Mouse (Mus musculus): ENCODE data around the gene Wdfy4. TPM values are rescaled to one million over a fixed set of nuclear protein-coding genes. Genes with fewer than 3 reads are reported as not detected.

Wdfy4 gene
- polyA plus RNA-seq, 1 experiment from 2014 or later: 0.63 TPM

DNA sequence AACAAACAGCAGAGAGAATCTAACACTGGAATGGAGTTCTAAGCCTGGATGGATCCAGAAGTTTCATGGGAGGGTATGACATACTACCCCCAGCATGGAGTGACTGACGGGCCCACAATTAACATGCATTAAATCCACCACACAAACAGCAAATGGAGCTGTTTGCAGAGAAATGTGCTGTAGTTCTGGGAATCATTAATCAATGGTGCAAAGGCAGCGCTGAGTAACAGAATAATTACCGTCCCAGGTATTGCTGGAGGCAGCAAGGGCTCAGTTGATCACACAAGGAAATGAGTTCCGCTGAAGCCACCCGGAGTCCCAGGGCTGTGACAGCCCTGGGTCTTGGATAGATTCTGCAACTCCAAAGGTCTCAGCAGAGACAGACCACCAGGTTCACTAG, 149.9 kb downstream of the Wdfy4 start:
- Histone ChIP-seq H3K9me3 (ENCODE audit: control insufficient read depth, low read length) (no peaks in the 10 kb centered on the region), H3K9ac (ENCODE audit: low read length) (no peak overlapping the region), H3K27me3 (ENCODE audit: control insufficient read depth, insufficient read depth, low read depth, low read length) (no peaks in the 10 kb centered on the region), H3K36me3 (ENCODE audit: control insufficient read depth, insufficient read depth, low read length) (no peaks in the 10 kb centered on the region), H3K27ac (ENCODE audit: low read length) (no peak overlapping the region), H3K4me3 (ENCODE audit: low read length) (no peak overlapping the region), H3K4me2 (ENCODE audit: low read depth, low read length) (no peak overlapping the region), H3K4me1 (replicated peaks; ENCODE audit: control insufficient read depth, insufficient read depth, low read length) (no peaks in the 10 kb centered on the region)
- no peak for ATAC-seq (ENCODE audit: low read depth)
- WGBS: 67% methylated on average over 5 of the region's 5 CpGs

DNA sequence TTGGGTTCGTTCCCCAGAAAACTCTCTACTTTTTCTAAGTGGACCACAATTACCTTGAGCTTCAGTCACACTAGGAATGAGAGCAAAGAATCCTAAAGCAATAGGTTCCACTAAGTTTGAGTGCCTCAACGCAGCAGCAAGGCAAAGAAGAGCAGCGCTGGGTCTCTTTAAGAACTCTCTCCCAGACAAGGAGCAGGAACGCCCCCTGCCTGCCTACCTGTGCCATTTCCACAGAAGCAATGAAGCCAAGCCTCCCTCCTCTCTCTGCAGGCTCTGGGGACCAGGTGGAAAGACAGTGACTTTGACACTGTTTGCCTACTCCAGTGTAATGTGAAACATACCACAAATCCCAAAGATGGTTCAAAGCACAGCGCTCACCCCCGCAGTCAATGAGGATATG, 151.9 kb downstream of the Wdfy4 start:
- H3K9ac ChIP-seq (ENCODE audit: low read length): no peak overlapping the region
- H3K27me3 ChIP-seq (ENCODE audit: control insufficient read depth, insufficient read depth, low read depth, low read length): no peaks in the 10 kb centered on the region
- WGBS: 37% methylated on average over 6 of the region's 6 CpGs
- no peak for ATAC-seq (ENCODE audit: low read depth)
- H3K27ac ChIP-seq (ENCODE audit: low read length): no peak overlapping the region
- H3K36me3 ChIP-seq (ENCODE audit: control insufficient read depth, insufficient read depth, low read length): no peaks in the 10 kb centered on the region
- H3K9me3 ChIP-seq (ENCODE audit: control insufficient read depth, low read length): no peaks in the 10 kb centered on the region
- H3K4me1 ChIP-seq (replicated peaks; ENCODE audit: control insufficient read depth, insufficient read depth, low read length): no peaks in the 10 kb centered on the region
- no peak overlapping the region for H3K4me3 ChIP-seq (ENCODE audit: low read length)
- no peak overlapping the region for H3K4me2 ChIP-seq (ENCODE audit: low read depth, low read length)

DNA sequence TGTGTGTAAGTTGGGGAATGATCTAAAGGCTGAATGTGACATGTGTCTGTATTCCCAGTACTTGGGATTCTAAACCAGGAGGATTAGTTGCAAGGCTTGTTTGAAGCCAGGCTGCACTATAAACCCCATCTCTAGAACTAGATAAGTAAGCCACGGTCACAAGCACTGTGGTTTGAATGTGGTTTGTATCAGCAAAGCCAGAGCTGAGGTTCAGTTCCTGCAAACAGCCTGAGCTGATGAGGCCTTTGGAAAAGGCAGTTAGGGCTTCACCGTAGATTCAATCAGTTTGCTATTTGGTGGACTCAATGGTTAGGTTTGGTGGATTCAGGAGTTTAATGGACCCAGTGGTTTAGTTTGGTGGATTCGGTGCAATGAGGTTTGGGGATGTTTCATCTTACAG, 154.5 kb downstream of the Wdfy4 start:
- 80% methylated on average over 3 of the region's 3 CpGs for WGBS
- ATAC-seq (ENCODE audit: low read depth): no peak

DNA sequence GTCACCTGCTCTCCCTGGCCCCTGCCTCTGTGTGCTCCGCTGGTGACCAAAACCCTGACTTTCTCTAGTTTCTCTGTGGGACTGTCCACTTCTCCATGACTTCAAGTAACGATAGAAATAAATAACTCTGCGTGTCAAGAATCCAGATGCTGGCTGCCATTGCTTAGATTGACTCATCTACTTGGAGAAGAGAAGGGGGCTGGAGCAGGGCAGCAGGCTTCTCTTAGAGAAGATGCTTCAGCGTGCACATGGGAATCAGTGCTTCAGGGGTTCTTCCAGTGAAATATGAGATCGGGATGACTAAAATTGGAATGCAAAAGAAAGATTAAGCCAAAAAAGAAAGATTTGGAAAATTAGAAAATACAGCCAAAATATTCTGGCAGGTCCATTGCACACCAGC, 165.7 kb downstream of the Wdfy4 start:
- 63% methylated on average over 5 of the region's 5 CpGs for WGBS
- H3K4me1 ChIP-seq (replicated peaks; ENCODE audit: control insufficient read depth, insufficient read depth, low read length): no peaks in the 10 kb centered on the region
- H3K4me2 ChIP-seq (ENCODE audit: low read depth, low read length): no peak overlapping the region
- ATAC-seq (ENCODE audit: low read depth): no peak
- no peaks in the 10 kb centered on the region for H3K9me3 ChIP-seq (ENCODE audit: control insufficient read depth, low read length)
- no peak overlapping the region for H3K27ac ChIP-seq (ENCODE audit: low read length)
- no peaks in the 10 kb centered on the region for H3K36me3 ChIP-seq (ENCODE audit: control insufficient read depth, insufficient read depth, low read length)
- H3K27me3 ChIP-seq (ENCODE audit: control insufficient read depth, insufficient read depth, low read depth, low read length): no peaks in the 10 kb centered on the region
- H3K9ac ChIP-seq (ENCODE audit: low read length): no peak overlapping the region
- H3K4me3 ChIP-seq (ENCODE audit: low read length): no peak overlapping the region

More for the DNA sequence above, 154.5 kb downstream of the Wdfy4 start:
- Histone ChIP-seq H3K27ac (ENCODE audit: low read length) (no peak overlapping the region), H3K4me3 (ENCODE audit: low read length) (no peak overlapping the region), H3K36me3 (ENCODE audit: control insufficient read depth, insufficient read depth, low read length) (no peaks in the 10 kb centered on the region), H3K9me3 (ENCODE audit: control insufficient read depth, low read length) (no peaks in the 10 kb centered on the region), H3K4me2 (ENCODE audit: low read depth, low read length) (no peak overlapping the region), H3K27me3 (ENCODE audit: control insufficient read depth, insufficient read depth, low read depth, low read length) (no peaks in the 10 kb centered on the region), H3K4me1 (replicated peaks; ENCODE audit: control insufficient read depth, insufficient read depth, low read length) (no peaks in the 10 kb centered on the region), H3K9ac (ENCODE audit: low read length) (no peak overlapping the region)

DNA sequence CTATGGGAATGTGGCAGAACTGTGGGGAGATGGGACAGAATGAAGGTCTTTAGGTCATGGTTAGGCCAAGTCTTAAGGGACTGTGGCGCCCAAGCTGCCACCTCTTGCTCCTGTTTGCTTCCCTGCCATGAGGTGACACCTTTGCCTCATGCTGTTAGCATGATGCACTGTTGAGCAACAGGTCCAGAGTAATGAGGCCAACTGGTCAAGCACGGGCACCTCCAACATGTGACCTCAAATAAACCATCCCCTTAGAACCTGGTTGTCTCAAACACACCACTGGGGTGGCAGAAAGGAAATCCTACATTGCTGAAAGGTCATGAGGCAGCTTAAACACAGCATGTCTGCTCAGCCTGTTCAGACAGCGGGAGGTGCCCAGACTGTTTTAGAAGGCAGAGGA, 166.3 kb downstream of the Wdfy4 start:
- H3K4me1 ChIP-seq (replicated peaks; ENCODE audit: control insufficient read depth, insufficient read depth, low read length): no peaks in the 10 kb centered on the region
- no peak overlapping the region for H3K9ac ChIP-seq (ENCODE audit: low read length)
- no peaks in the 10 kb centered on the region for H3K36me3 ChIP-seq (ENCODE audit: control insufficient read depth, insufficient read depth, low read length)
- H3K4me2 ChIP-seq (ENCODE audit: low read depth, low read length): no peak overlapping the region
- H3K9me3 ChIP-seq (ENCODE audit: control insufficient read depth, low read length): no peaks in the 10 kb centered on the region
- no peak overlapping the region for H3K27ac ChIP-seq (ENCODE audit: low read length)
- no peak overlapping the region for H3K4me3 ChIP-seq (ENCODE audit: low read length)
- ATAC-seq (ENCODE audit: low read depth): no peak
- H3K27me3 ChIP-seq (ENCODE audit: control insufficient read depth, insufficient read depth, low read depth, low read length): no peaks in the 10 kb centered on the region
- WGBS: 74% methylated on average over 3 of the region's 3 CpGs

DNA sequence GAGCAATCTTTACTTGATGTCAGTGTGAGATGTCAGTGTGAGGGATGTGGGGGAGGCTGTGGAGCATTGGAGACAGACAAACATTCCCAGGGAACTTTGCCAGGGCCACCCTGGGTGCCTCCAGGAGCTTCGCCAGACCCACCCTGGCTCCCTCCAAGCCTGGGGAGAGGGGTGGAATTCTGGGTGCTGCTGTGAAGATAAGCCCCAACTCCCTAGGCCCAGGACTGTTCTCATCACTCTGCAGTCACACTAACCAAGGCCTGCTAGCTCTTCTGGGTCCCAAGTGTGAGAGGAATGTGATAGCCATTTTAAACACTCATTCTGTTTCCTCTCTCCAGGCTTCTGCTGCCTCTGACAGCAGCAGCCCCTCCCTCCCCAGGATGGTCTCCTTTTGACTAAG, 177.7 kb downstream of the Wdfy4 start:
- 50% methylated on average over 1 of the region's 1 CpGs for WGBS
- H3K27me3 ChIP-seq (ENCODE audit: control insufficient read depth, insufficient read depth, low read depth, low read length): no peaks in the 10 kb centered on the region
- no peaks in the 10 kb centered on the region for H3K9me3 ChIP-seq (ENCODE audit: control insufficient read depth, low read length)
- H3K4me3 ChIP-seq (ENCODE audit: low read length): no peak overlapping the region
- no peak overlapping the region for H3K4me2 ChIP-seq (ENCODE audit: low read depth, low read length)
- no peak overlapping the region for H3K27ac ChIP-seq (ENCODE audit: low read length)
- H3K4me1 ChIP-seq (replicated peaks; ENCODE audit: control insufficient read depth, insufficient read depth, low read length): no peaks in the 10 kb centered on the region
- no peaks in the 10 kb centered on the region for H3K36me3 ChIP-seq (ENCODE audit: control insufficient read depth, insufficient read depth, low read length)
- H3K9ac ChIP-seq (ENCODE audit: low read length): no peak overlapping the region
- ATAC-seq (ENCODE audit: low read depth): no peak

DNA sequence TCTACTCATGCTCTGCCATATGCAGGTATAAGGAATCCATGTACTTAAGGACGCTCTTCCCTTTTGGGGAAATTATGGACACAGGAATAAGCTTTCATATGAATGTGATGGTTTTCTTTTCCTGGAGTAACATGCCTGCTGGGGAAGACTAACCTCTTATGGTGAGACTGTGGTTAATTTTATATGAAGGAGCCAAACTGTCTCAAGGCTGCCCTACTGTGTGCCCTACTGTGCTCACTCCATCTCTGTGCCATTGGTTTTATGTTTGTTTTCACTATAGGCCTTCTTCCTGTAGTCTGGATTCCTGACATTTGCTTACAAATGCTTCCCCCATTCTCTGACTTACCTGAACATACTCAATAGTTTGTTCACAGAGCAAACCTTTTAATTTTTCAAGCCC, 180.2 kb downstream of the Wdfy4 start:
- Histone ChIP-seq H3K27ac (ENCODE audit: low read length) (no peak overlapping the region), H3K9ac (ENCODE audit: low read length) (no peak overlapping the region), H3K4me2 (ENCODE audit: low read depth, low read length) (no peak overlapping the region), H3K9me3 (ENCODE audit: control insufficient read depth, low read length) (no peaks in the 10 kb centered on the region), H3K36me3 (ENCODE audit: control insufficient read depth, insufficient read depth, low read length) (no peaks in the 10 kb centered on the region), H3K27me3 (ENCODE audit: control insufficient read depth, insufficient read depth, low read depth, low read length) (no peaks in the 10 kb centered on the region), H3K4me3 (ENCODE audit: low read length) (no peak overlapping the region), H3K4me1 (replicated peaks; ENCODE audit: control insufficient read depth, insufficient read depth, low read length) (no peaks in the 10 kb centered on the region)
- ATAC-seq (ENCODE audit: low read depth): no peak
- 100% methylated on average over 1 of the region's 1 CpGs for WGBS

DNA sequence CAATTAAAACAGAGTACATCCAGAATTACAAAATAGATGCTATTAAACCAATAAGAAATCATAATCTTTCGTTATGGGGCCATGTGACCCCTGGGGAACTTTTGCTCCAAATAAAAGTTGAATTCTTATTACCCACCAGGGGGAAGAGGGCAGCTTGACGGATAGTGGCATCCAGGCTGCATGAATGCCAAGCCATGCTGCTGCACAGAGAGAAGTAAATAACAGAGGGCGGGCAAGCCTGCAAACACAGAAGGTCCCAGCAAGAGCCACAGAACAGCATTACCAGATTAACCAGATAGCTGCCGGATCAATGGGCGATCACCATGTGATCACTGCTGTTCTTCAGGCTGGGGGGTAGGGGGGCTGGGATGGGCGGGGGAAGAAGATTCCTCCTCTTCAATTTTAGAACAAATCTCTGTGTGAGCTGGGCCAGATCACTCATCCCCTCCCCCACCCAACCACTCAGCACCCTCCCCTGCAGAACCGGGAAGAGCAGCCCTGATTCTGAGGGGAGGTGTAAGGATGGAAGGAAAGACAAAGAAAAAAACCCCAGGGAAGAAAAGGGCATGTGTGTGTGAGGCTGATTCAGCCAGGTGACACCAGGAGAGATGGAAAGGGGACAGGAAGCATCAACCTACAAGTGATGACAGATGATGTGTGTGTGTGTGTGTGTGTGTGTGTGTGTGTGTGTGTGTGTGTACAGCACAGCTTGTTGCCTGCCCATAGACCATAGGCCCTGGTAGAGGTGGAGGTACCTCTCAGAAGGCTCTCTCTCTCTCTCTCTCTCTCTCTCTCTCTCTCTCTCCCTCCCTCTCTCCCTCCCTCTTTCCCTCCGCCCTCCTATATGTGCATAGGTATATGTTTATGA, 185.0 kb downstream of the Wdfy4 start:
- no peak for ATAC-seq (ENCODE audit: low read depth)

DNA sequence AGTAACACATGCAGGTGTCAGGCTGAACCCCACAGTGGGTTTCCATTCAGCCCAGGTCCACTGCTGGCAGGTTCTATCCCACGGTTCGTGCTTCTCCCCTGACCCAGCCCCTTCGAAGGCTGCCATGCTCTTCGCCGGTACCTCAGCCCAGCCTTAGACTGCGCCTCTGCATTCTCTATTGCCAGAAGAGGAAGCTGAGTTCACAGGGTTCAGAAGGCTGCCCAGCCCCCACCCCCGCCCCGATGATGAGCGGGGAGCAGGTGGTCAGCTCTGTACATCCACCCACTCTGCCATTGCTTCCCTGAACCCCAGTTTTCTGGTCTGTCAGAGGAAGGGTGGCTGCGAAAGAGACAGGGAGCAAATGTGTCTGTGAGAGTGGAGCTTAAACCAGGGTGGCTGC, 185.8 kb downstream of the Wdfy4 start:
- no peaks in the 10 kb centered on the region for H3K36me3 ChIP-seq (ENCODE audit: control insufficient read depth, insufficient read depth, low read length)
- 50% methylated on average over 10 of the region's 10 CpGs for WGBS
- H3K27ac ChIP-seq (ENCODE audit: low read length): no peak overlapping the region
- no peak overlapping the region for H3K4me2 ChIP-seq (ENCODE audit: low read depth, low read length)
- no peaks in the 10 kb centered on the region for H3K9me3 ChIP-seq (ENCODE audit: control insufficient read depth, low read length)
- ATAC-seq (ENCODE audit: low read depth): no peak
- no peak overlapping the region for H3K4me3 ChIP-seq (ENCODE audit: low read length)
- H3K9ac ChIP-seq (ENCODE audit: low read length): no peak overlapping the region
- no peaks in the 10 kb centered on the region for H3K27me3 ChIP-seq (ENCODE audit: control insufficient read depth, insufficient read depth, low read depth, low read length)
- peaks cover 3% of the 10 kb centered on the region for H3K4me1 ChIP-seq (replicated peaks; ENCODE audit: control insufficient read depth, insufficient read depth, low read length)

More for the DNA sequence above, 185.0 kb downstream of the Wdfy4 start:
- no peak overlapping the region for H3K27ac ChIP-seq (ENCODE audit: low read length)
- H3K36me3 ChIP-seq (ENCODE audit: control insufficient read depth, insufficient read depth, low read length): no peaks in the 10 kb centered on the region
- no peaks in the 10 kb centered on the region for H3K27me3 ChIP-seq (ENCODE audit: control insufficient read depth, insufficient read depth, low read depth, low read length)
- no peak overlapping the region for H3K4me3 ChIP-seq (ENCODE audit: low read length)
- H3K4me1 ChIP-seq (replicated peaks; ENCODE audit: control insufficient read depth, insufficient read depth, low read length): no peaks in the 10 kb centered on the region; the same call in 1 of the 2 replicates
- no peak overlapping the region for H3K4me2 ChIP-seq (ENCODE audit: low read depth, low read length)
- H3K9me3 ChIP-seq (ENCODE audit: control insufficient read depth, low read length): no peaks in the 10 kb centered on the region
- H3K9ac ChIP-seq (ENCODE audit: low read length): no peak overlapping the region
- 36% methylated on average over 8 of the region's 8 CpGs for WGBS

All from lung, embryonic 16.5 days (tissue).